Mouse (Mus musculus) cerebellum, adult 11-12 months (tissue): ENCODE measurements around the gene Cdc7.

Experiments
- DNase-seq: peaks from one replicate; pipeline ENCODE4 v3.0.0; 2022

The Cdc7 gene

GRCm38 (mm10) chr5:107025809-107026208, 61.7 kb downstream of the Cdc7 start:
- no peak for DNase-seq

DNA sequence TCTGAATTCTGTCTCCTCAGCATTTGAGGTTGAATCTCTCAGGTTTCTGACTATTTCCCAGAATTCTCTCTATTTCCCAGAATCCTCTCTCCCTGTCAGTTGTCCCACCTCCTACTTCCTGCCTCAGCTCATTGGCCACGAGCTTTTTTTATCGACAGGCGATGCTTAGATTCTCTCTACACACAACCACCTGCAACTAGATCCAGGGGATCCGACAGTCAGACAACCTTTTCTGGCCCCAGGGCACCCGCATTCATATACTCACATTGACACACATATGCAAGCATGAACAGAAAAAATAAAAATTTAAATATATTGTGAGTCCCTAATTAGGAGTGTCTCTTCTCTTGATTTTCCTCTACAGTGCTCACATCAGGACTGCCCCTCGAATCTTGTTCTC, 63.5 kb downstream of the Cdc7 start:
- DNase-seq = no peak

- DNase-seq = no peak
Observed at GRCm38 (mm10) chr5:107028557-107028956, 64.4 kb downstream of the Cdc7 start.

DNA sequence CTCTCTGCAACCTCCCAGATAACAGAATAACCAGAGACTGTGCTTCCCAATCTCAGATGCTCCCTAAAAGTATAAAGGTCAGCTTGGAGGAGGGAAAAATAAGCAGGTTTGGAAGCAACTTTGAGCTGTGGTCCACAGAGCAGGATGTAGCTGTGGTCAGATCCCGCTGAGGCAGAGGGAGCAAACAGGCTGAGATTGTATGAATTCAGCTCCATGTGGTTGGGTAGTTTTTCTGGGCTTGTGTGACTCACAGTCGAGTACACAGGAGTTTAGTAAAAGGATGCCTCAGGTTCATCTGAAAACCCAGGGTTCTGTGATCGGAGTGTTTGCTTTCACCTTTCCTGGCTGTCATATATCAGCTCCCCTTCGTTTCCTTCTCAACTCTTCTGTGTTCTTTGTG, 65.7 kb downstream of the Cdc7 start:
- no peak for DNase-seq

DNA sequence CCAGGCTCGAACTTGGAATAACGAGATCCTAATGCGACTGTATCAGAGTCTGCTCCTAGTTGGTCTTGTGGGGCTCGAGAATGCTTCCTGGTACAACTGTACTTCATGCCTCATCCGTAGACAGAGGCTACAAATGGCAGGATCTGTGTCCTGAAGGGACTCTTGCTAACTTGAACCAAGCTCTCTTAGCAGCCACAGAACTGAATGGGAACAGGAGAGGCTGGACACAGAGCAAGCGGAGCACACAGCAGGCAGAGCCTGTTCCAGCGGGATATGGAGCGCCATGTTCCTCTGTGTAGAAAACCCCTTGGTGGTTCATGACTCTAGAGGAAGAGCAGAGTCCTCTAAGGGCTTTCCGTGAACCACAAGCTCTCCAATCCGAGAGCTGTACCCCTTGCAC, 66.7 kb downstream of the Cdc7 start:
- no peak for DNase-seq
